Mouse (Mus musculus) WW6 (cell line): Measurements from ENCODE around the gene Glis3.

Experiments used
- DNase-seq: peaks from one replicate; pipeline ENCODE4 v3.0.0-alpha.2; 2013; ENCODE audit warnings: low read depth, low spot score

Gene Glis3

GRCm38 (mm10) chr19:28335890-28336289 lies 344.0 kb downstream of the Glis3 start:
- DNase-seq = no peak

GRCm38 (mm10) chr19:28333007-28333766 lies 346.7 kb downstream of the Glis3 start:
- DNase-seq = no peak

- DNase-seq = no peak
These were observed 351.3 kb downstream of the Glis3 start for GRCm38 (mm10) chr19:28328444-28329110.

GRCm38 (mm10) chr19:28327536-28327935 lies 352.3 kb downstream of the Glis3 start:
- DNase-seq = no peak

GRCm38 (mm10) chr19:28306036-28306435 lies 373.8 kb downstream of the Glis3 start:
- DNase-seq = no peak

GRCm38 (mm10) chr19:28305510-28305909 lies 374.4 kb downstream of the Glis3 start:
- DNase-seq = no peak

GRCm38 (mm10) chr19:28302831-28303242 lies 377.0 kb downstream of the Glis3 start:
- DNase-seq = no peak

GRCm38 (mm10) chr19:28300226-28300625 lies 379.7 kb downstream of the Glis3 start:
- DNase-seq = no peak

GRCm38 (mm10) chr19:28299211-28299775 lies 380.6 kb downstream of the Glis3 start:
- no peak for DNase-seq

GRCm38 (mm10) chr19:28298669-28299068 lies 381.2 kb downstream of the Glis3 start:
- DNase-seq = no peak

GRCm38 (mm10) chr19:28291596-28291995 lies 388.3 kb downstream of the Glis3 start:
- DNase-seq = no peak

GRCm38 (mm10) chr19:28289457-28289856 lies 390.4 kb downstream of the Glis3 start:
- no peak for DNase-seq

GRCm38 (mm10) chr19:28287431-28287830 lies 392.4 kb downstream of the Glis3 start:
- no peak for DNase-seq

GRCm38 (mm10) chr19:28284098-28284569 lies 395.7 kb downstream of the Glis3 start:
- no peak for DNase-seq

- DNase-seq = no peak
These were observed 396.4 kb downstream of the Glis3 start for GRCm38 (mm10) chr19:28283241-28284097.

- DNase-seq = no peak
These were observed 398.5 kb downstream of the Glis3 start for GRCm38 (mm10) chr19:28281405-28281804.

- no peak for DNase-seq
These were observed 402.8 kb downstream of the Glis3 start for GRCm38 (mm10) chr19:28277104-28277503.

GRCm38 (mm10) chr19:28274501-28274900 lies 405.4 kb downstream of the Glis3 start:
- DNase-seq = no peak

- no peak for DNase-seq
These were observed 405.9 kb downstream of the Glis3 start for GRCm38 (mm10) chr19:28273946-28274345.

- no peak for DNase-seq
These were observed 413.0 kb downstream of the Glis3 start for GRCm38 (mm10) chr19:28266850-28267249.

- no peak for DNase-seq
These were observed 414.1 kb downstream of the Glis3 start for GRCm38 (mm10) chr19:28265776-28266175.
